Mouse (Mus musculus) R1 (cell line): ENCODE data around the gene Higd1c.
"Not testable (repeated sequence)": the region's sequence is repeated elsewhere in the genome, so short reads cannot be mapped to it uniquely, and the experiment has no call there.

ENCODE experiments used
- DNase-seq: peaks from one replicate; pipeline ENCODE4 v3.0.0-alpha.2; 2018; ENCODE audit warnings: low read depth, low spot score

Higd1c gene

GRCm38 (mm10) chr15:100364242-100364641, at the start of gene Higd1c:
Higd1c (plus strand) TSS chr15:100364542.
- DNase-seq = no peak

- not testable (repeated sequence) for DNase-seq
Observed at GRCm38 (mm10) chr15:100318014-100318671, 46.2 kb upstream of the Higd1c start.

- DNase-seq = no peak
Observed at GRCm38 (mm10) chr15:100319884-100320283, 44.5 kb upstream of the Higd1c start.

- no peak for DNase-seq
Observed at GRCm38 (mm10) chr15:100320295-100320905, 43.9 kb upstream of the Higd1c start.

GRCm38 (mm10) chr15:100321134-100321533, 43.2 kb upstream of the Higd1c start:
- DNase-seq = peak; percentile 58

- DNase-seq = peak; percentile 67
Observed at GRCm38 (mm10) chr15:100324021-100324591, 40.2 kb upstream of the Higd1c start.

- no peak for DNase-seq
Observed at GRCm38 (mm10) chr15:100325235-100325634, 39.1 kb upstream of the Higd1c start.

GRCm38 (mm10) chr15:100328089-100328488, 36.3 kb upstream of the Higd1c start:
- peak; percentile 65 for DNase-seq

GRCm38 (mm10) chr15:100329336-100329735, 35.0 kb upstream of the Higd1c start:
- not testable (repeated sequence) for DNase-seq

GRCm38 (mm10) chr15:100330739-100331138, 33.6 kb upstream of the Higd1c start:
- DNase-seq = no peak

- DNase-seq = not testable (repeated sequence)
Observed at GRCm38 (mm10) chr15:100332077-100332961, 32.0 kb upstream of the Higd1c start.

- no peak for DNase-seq
Observed at GRCm38 (mm10) chr15:100334629-100335028, 29.7 kb upstream of the Higd1c start, which contains the start of gene Mettl7a3. Mettl7a3 (plus strand) TSS chr15:100334929.

- DNase-seq = not testable (repeated sequence)
Observed at GRCm38 (mm10) chr15:100337328-100337727, 27.0 kb upstream of the Higd1c start.

GRCm38 (mm10) chr15:100337847-100338246, 26.5 kb upstream of the Higd1c start:
- DNase-seq = peak; percentile 54

- not testable (repeated sequence) for DNase-seq
Observed at GRCm38 (mm10) chr15:100341314-100341980, 22.9 kb upstream of the Higd1c start.

- no peak for DNase-seq
Observed at GRCm38 (mm10) chr15:100345484-100345883, 18.9 kb upstream of the Higd1c start.

GRCm38 (mm10) chr15:100346761-100347160, 17.6 kb upstream of the Higd1c start:
- peak; percentile 68 for DNase-seq

- DNase-seq = no peak
Observed at GRCm38 (mm10) chr15:100349496-100349895, 14.8 kb upstream of the Higd1c start.

GRCm38 (mm10) chr15:100351501-100352060, 12.8 kb upstream of the Higd1c start:
- DNase-seq = no peak

- DNase-seq = no peak
Observed at GRCm38 (mm10) chr15:100352711-100353250, 11.6 kb upstream of the Higd1c start, which contains the start of the genes Methig1 and Mettl7a2. Methig1 (plus strand) TSS chr15:100353149. Mettl7a2 (plus strand) TSS chr15:100353200.
